Mouse (Mus musculus) thymus, postnatal 0 days (tissue): ENCODE data around the gene Rhov. TPM values are rescaled to one million over a fixed set of nuclear protein-coding genes. Genes with fewer than 3 reads are reported as not detected.

Source experiments
- DNase-seq: peaks from one replicate; pipeline ENCODE4 v3.0.0-alpha.2; 2015; ENCODE audit warnings: low spot score
- polyA plus RNA-seq: library from polyadenylated mRNA; unstranded; fragments of >200 nt; fragmentation: Nextera tagmentation; extraction: Ambion mirVana; gene quantifications from 2 replicates; pipeline ENCODE4 v1.2.1, GENCODE M21; 2015

Rhov gene
- polyA plus RNA-seq, 1 experiment from 2014 or later, result 3.9 TPM

GRCm38 (mm10) chr2:119292281-119292680 lies 21.2 kb upstream of the Rhov start:
- no peak for DNase-seq

GRCm38 (mm10) chr2:119289014-119289416 lies 17.9 kb upstream of the Rhov start:
- peak; percentile 15 for DNase-seq

- peak; percentile 98 for DNase-seq
Observed at GRCm38 (mm10) chr2:119288270-119288882, 17.3 kb upstream of the Rhov start, which contains the start of gene Vps18. Gene Vps18, plus strand, starts transcription at chr2:119288740.

GRCm38 (mm10) chr2:119287372-119287771 lies 16.3 kb upstream of the Rhov start:
- no peak for DNase-seq

GRCm38 (mm10) chr2:119281899-119282565 lies 11.0 kb upstream of the Rhov start:
- DNase-seq, result no peak

- no peak for DNase-seq
Observed at GRCm38 (mm10) chr2:119277810-119278209, 6.7 kb upstream of the Rhov start.

- no peak for DNase-seq
Observed at GRCm38 (mm10) chr2:119276926-119277325, 5.9 kb upstream of the Rhov start.

- no peak for DNase-seq
Observed at GRCm38 (mm10) chr2:119274126-119274525, 3.1 kb upstream of the Rhov start.

- no peak for DNase-seq
Observed at GRCm38 (mm10) chr2:119270286-119270642, 808 bp downstream of the Rhov start.

- DNase-seq, result no peak
Observed at GRCm38 (mm10) chr2:119263813-119264212, 7.3 kb downstream of the Rhov start.

- DNase-seq, result no peak
Observed at GRCm38 (mm10) chr2:119262978-119263377, 8.1 kb downstream of the Rhov start.

GRCm38 (mm10) chr2:119261326-119261725 lies 9.7 kb downstream of the Rhov start:
- DNase-seq, result no peak

- DNase-seq, result no peak
Observed at GRCm38 (mm10) chr2:119260518-119260917, 10.6 kb downstream of the Rhov start.

- DNase-seq, result no peak
Observed at GRCm38 (mm10) chr2:119254976-119255375, 16.1 kb downstream of the Rhov start.

GRCm38 (mm10) chr2:119250826-119251478 lies 20.1 kb downstream of the Rhov start:
- peak; percentile 89 for DNase-seq

GRCm38 (mm10) chr2:119250377-119250776 lies 20.7 kb downstream of the Rhov start:
- no peak for DNase-seq

- no peak for DNase-seq
Observed at GRCm38 (mm10) chr2:119249592-119250061, 21.4 kb downstream of the Rhov start.

- no peak for DNase-seq
Observed at GRCm38 (mm10) chr2:119247904-119248303, 23.2 kb downstream of the Rhov start.

GRCm38 (mm10) chr2:119245246-119245645 lies 25.8 kb downstream of the Rhov start:
- DNase-seq, result no peak

GRCm38 (mm10) chr2:119242548-119242947 lies 28.5 kb downstream of the Rhov start:
- no peak for DNase-seq

GRCm38 (mm10) chr2:119240819-119241186 lies 30.3 kb downstream of the Rhov start:
- DNase-seq, result no peak

- no peak for DNase-seq
Observed at GRCm38 (mm10) chr2:119240075-119240818, 30.8 kb downstream of the Rhov start.
